Mouse (Mus musculus) inflammation-experienced regulatory T-cells, adult 6 months (primary cell): Measurements from ENCODE around the gene Aim2. TPM values are rescaled to one million over a fixed set of nuclear protein-coding genes. Genes with fewer than 3 reads are reported as not detected.
"Not testable (repeated sequence)": the region's sequence is repeated elsewhere in the genome, so short reads cannot be mapped to it uniquely, and the experiment has no call there.

Experiments
- ATAC-seq: one replicate; pipeline ENCODE4 v1.8.0; 2017
- polyA plus RNA-seq, 3 experiments: library from polyadenylated mRNA; unstranded; fragments of 100-300 nt; shearing (Covaris generic); gene quantifications; one replicate each; pipeline ENCODE4 v1.2.1; 2017

The Aim2 gene
- polyA plus RNA-seq, 3 experiments from 2014 or later, result 49.6 to 69.8 (median 61.1) TPM

DNA sequence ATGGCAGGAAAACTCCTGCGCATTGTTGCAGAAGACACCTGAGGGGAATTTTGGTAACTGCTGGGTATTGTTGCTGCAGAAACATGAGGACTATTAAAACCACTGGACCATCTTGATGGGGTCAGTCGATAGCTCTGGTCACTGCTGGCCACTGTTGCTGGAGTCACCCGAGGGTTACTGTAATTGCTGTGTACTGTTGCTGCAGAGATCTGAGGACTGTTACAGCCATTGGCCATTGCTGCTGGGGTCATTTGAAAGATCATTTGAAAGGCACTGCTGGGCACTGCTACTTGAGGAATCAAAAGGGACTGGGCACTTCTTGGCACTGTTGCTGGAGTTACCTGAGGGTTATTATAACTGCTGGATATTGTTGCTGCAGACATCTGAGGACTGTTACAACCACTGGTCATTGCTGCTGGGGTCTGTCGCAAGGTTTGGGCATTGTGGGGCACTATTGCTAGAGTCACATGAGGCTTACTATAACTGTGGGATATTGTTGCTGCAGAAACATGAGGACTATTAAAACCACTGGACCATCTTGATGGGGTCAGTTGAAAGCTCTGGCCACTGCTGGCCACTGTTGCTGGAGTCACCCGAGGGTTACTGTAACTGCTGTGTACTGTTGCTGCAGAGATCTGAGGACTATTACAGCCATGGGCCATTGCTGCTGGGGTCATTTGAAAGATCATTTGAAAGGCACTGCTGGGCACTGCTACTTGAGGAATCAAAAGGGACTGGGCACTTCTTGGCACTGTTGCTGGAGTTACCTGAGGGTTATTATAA lies 129.9 kb downstream of the Aim2 start:
- not testable (repeated sequence) for ATAC-seq

GRCm38 (mm10) chr1:173481182-173481574 lies 130.5 kb downstream of the Aim2 start:
- not testable (repeated sequence) for ATAC-seq

- ATAC-seq, result peak; percentile 97
Measured at GRCm38 (mm10) chr1:173490812-173491480, 140.3 kb downstream of the Aim2 start, which contains the start of gene Ifi206. Gene Ifi206, minus strand, starts transcription at chr1:173491041.

DNA sequence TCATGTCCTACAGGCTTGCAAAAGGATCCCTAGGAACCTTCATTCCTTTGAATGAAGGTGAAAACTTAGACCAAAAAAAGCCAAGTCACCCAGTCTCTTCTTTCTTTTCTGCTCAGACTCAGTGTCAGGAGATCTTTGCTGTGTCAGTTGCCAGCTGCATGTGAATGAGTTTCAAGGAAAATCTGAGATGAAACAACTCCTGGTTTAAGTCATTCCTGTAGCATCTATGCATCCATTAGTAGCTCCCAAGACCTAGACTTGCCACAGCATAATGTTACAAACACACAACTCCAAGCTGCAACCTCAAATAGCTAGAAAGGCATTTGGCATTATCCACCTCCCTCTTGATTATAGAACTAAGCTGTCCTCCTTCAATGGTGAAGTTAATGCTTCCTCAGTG lies 140.8 kb downstream of the Aim2 start:
- ATAC-seq, result peak; percentile 19

- peak; percentile 61 for ATAC-seq
Measured at GRCm38 (mm10) chr1:173510595-173510994, 159.9 kb downstream of the Aim2 start.

Other genes starting within 250 kb of the Aim2 start
- not detected for gene Olfr1408, start 213.5 kb upstream of the Aim2 start, polyA plus RNA-seq
- not detected for gene Olfr1406, start 160.2 kb upstream of the Aim2 start, polyA plus RNA-seq
- not detected for gene Olfr218, start 153.1 kb upstream of the Aim2 start, polyA plus RNA-seq
- gene Olfr1404, start 138.5 kb upstream of the Aim2 start, polyA plus RNA-seq, result not detected
- not detected for gene Fcer1a, start 123.7 kb upstream of the Aim2 start, polyA plus RNA-seq
- not detected for gene Olfr418, start 84.9 kb upstream of the Aim2 start, polyA plus RNA-seq
- gene Mptx2, start 73.1 kb upstream of the Aim2 start, polyA plus RNA-seq, result not detected
- gene Ackr1, start 17.1 kb upstream of the Aim2 start, polyA plus RNA-seq, result not detected
- gene Cadm3, start 16.8 kb downstream of the Aim2 start, polyA plus RNA-seq, result under 1 TPM in 1 of 3 experiments, not detected in 2; 0.11 TPM
- 10 to 100 TPM; 57.4 to 70.4 (median 60.4) TPM for gene Ifi206, start 140.2 kb downstream of the Aim2 start, polyA plus RNA-seq
- gene Ifi214, start 185.1 kb downstream of the Aim2 start, polyA plus RNA-seq, result 10 to 100 TPM; 19.8 to 28.9 (median 23.0) TPM
- gene Ifi213, start 248.4 kb downstream of the Aim2 start, polyA plus RNA-seq, result 10 to 100 TPM; 54.7 to 61.9 (median 56.4) TPM